Mouse (Mus musculus): ENCODE data around the gene Fcnb. TPM values are rescaled to one million over a fixed set of nuclear protein-coding genes. Genes with fewer than 3 reads are reported as not detected.

The Fcnb gene
- total RNA-seq, 2 experiments from 2014 or later, result not detected

GRCm38 (mm10) chr2:28090299-28091008 is 5.8 kb upstream of the Fcnb start:
- no peak for DNase-seq (ENCODE audit: extremely low spot score in 1 of 2, low spot score in 2 of 2)
- intact Hi-C loops (cut with DNase I), result no loop called here

DNA sequence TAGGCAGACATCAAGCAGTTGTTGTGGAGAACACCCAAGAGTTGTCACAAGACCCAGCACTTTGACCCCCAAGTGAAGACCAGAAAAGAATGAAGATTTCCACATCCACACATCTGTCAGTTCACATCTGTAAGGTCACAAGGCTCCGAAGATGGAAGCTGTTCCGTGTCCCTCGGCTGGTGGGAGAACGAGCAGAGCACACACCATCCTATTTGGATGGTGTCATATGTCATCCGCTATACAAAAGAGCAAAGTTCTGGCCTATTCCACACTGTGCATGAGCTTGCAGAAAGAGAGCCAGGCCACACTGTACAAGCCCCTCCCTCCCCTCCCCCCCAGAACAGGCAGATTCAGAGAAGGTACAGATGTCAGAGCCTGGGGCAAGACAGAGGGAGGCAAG is 4.4 kb upstream of the Fcnb start:
- intact Hi-C loops (cut with DNase I), result no loop called here
- no peak for DNase-seq (ENCODE audit: extremely low spot score in 1 of 2, low spot score in 2 of 2)

GRCm38 (mm10) chr2:28086112-28086511 is 1.4 kb upstream of the Fcnb start:
- intact Hi-C loops (cut with DNase I), result no loop called here
- DNase-seq (ENCODE audit: extremely low spot score in 1 of 2, low spot score in 2 of 2), result no peak

DNA sequence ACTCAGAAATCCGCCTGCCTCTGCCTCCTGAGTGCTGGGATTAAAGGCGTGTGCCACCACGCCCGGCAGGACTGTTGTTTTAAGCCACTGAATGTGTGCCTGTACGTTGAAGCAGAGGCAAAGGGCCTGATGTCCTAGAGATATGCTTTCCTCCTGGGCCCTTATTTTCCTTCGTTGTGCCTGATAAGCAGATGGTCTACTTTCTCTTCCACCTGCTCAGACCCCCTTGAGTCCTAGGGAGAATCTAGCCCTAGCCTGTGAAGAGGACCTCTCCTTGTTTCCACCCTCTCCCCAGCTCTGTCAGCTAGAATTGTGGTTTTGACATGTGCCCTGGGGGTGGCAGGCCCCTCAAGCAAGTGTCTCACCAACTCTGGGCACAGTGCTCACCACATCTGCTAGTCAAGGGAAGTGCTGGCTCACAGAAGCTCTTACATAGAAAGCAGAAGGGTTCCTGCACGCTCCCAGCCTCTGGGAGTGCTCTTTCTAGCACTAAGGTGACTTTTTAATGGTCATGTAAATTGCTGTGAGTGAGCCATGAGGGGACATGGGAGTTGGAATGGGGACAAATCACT is 9.0 kb downstream of the Fcnb start:
- intact Hi-C loops (cut with DNase I), result no loop called here
- no peak for DNase-seq (ENCODE audit: extremely low spot score in 1 of 2, low spot score in 2 of 2)

- peak; percentile 83 to 85 for DNase-seq (ENCODE audit: extremely low spot score in 1 of 2, low spot score in 2 of 2)
- intact Hi-C loops (cut with DNase I), result no loop called here
These were observed 16.2 kb downstream of the Fcnb start for GRCm38 (mm10) chr2:28068537-28068878.

DNA sequence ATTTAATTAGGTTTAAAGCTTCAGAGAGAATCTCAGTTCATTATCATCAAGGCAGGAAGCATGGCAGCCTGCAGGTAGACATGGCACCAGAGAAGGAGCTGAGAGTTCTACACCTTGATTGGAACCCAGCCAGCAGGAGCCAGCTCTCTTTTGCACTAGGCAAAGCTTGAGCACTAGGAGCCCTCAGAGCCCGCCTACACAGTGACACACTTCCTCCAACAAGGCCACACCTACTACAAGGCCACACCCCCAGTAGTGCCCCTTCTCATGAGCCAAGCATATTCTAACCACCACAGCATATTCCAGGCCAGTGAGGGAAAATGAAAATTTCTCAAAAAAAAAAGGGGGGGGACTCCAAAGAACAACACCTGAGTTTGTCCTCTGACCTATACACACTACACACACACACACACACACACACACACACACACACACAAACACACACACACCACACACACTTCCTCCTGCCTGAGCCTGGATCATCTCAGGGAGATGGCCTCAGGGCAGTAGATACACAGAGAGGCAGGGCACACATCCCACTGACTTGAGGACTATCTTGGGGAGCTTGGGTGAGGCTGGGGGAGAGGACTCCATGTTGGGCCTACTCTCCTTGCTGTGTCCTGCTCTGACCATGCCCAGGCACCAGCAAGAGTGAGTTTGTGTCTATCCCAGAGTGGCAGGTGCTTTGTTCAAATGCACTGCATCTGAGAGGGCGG is 16.7 kb downstream of the Fcnb start:
- peak in 1 of 2 experiments; percentile 62 for DNase-seq (ENCODE audit: extremely low spot score in 1 of 2, low spot score in 2 of 2)
- intact Hi-C loops (cut with DNase I), result no loop called here

DNA sequence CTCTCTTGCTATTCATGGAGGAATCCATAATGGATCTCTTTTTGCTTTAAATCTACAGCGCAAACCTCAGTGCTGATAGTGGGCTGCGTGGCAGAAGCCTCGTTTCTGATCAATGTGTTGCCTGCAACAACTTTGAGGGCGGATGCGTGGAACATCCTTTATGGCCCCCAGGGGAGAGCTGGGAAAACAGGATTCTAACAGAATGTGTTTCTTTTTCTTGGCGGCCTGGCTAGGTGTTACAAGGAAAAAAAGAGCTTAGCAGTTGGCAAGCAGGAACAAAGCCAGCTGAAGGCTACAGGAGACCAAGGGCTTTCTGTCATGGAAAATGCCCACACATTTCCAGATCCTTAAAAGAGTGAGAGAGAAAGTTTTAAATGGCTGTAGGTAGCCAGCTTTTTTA is 17.5 kb downstream of the Fcnb start:
- intact Hi-C loops (cut with DNase I), result no loop called here
- peak; percentile 51 to 62 for DNase-seq (ENCODE audit: extremely low spot score in 1 of 2, low spot score in 2 of 2)

DNA sequence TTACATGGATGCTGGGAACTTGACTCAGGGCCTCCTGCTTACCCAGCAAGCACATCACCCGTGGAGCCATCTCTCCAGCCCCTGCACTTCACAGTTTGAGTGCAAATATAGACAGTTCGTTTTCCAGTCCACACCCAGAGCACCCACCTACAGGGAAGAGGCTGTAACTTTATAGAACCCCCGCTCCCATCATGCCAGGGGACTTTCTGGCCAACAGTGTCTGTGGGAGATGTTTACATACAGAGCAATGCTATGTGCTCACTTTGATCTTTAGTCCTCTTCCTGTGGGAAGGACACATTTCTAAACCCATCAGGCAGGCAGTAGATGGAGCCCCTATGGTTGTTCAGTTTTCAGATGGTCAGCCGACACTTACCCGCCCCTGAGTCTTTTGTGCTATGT is 18.0 kb downstream of the Fcnb start:
- DNase-seq (ENCODE audit: extremely low spot score in 1 of 2, low spot score in 2 of 2), result no peak
- intact Hi-C loops (cut with DNase I), result no loop called here

- DNase-seq (ENCODE audit: extremely low spot score in 1 of 2, low spot score in 2 of 2), result no peak
- intact Hi-C loops (cut with DNase I), result no loop called here
These were observed 19.5 kb downstream of the Fcnb start for GRCm38 (mm10) chr2:28065081-28065651.

GRCm38 (mm10) chr2:28064339-28065080 is 20.2 kb downstream of the Fcnb start:
- intact Hi-C loops (cut with DNase I), result no loop called here
- DNase-seq (ENCODE audit: extremely low spot score in 1 of 2, low spot score in 2 of 2), result no peak

GRCm38 (mm10) chr2:28063711-28064338 is 20.9 kb downstream of the Fcnb start:
- intact Hi-C loops (cut with DNase I), result no loop called here
- no peak for DNase-seq (ENCODE audit: extremely low spot score in 1 of 2, low spot score in 2 of 2)

GRCm38 (mm10) chr2:28059922-28060321 is 24.8 kb downstream of the Fcnb start:
- no peak for DNase-seq (ENCODE audit: extremely low spot score in 1 of 2, low spot score in 2 of 2)

DNA sequence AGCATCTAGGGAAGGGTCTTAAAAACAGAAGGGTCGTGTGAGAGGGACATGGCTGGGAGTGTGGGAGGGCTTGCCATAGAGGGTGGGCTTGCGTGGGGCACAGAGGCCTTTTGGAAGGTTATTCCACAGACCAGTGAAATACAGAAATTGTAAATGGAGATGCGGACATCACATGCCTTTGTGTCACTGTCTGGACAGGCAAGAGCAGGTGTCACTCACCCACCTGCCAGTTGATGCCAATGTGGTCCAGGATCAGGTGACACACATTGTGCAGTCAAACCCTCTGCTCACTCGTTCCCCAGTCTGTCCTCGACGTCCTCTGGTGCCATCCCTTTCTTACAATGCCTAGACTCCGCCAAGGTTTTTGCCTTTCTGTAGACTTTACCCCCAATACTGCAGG is 37.6 kb downstream of the Fcnb start:
- DNase-seq (ENCODE audit: extremely low spot score in 1 of 2, low spot score in 2 of 2), result no peak
- intact Hi-C loops (cut with DNase I), result no loop called here

More at GRCm38 (mm10) chr2:28059922-28060321, 24.8 kb downstream of the Fcnb start:
- intact Hi-C loops (cut with DNase I), result no loop called here

- intact Hi-C loops (cut with DNase I), result no loop called here
- no peak for DNase-seq (ENCODE audit: extremely low spot score in 1 of 2, low spot score in 2 of 2)
These were observed 38.4 kb downstream of the Fcnb start for GRCm38 (mm10) chr2:28046311-28046710.

DNA sequence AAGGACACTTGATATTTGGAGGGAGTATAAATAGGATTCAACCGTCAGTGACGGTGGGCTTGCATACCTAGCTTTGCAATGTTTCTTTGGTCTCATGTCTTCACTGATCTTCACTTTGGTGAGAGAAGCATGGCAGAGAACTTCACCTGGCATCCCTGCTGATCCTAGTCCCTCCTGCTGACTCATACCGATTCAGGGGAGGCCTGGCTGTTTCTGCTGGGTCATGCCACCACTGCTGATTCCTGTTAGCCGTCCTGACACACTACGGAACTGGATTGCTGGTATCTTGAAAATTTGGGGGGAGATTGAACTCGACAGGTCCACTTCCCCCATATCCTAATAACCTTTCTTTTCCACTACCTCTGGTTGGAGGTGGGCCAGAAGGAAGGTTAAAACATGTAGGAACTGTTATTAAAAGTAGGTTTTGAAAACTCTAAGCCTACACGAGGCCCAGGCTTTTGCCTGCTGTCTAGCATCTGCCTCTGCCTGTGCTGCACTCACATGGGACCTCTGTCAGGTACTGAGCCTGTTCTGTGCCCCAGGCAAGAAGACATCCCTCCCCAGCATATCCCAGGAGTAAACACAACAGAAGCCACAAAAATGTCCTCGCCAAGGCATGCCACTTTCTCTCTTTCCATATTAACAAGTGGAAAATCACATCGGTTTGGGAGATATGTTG is 39.6 kb downstream of the Fcnb start:
- intact Hi-C loops (cut with DNase I), result no loop called here

DNA sequence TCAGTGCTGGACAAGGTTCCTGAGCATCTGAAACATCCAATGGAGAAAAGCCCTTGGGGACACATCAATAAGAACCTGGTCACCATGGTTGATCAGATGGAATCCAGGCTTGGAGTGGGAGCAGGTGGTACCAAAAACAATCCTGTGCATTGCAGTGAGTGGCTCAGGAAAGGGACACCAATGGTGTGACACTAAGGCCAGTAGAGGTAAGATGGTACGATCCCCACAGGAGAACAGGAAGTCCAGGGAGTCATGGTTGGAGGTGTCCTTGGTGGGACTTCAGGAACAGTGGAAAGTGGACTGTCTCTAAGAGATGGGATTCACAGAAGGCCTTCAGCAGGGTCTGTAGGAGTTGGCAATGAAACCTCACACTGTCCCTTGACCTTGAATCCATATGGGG is 44.2 kb downstream of the Fcnb start:
- no peak for DNase-seq (ENCODE audit: extremely low spot score in 1 of 2, low spot score in 2 of 2)
- intact Hi-C loops (cut with DNase I), result no loop called here

More for the DNA sequence above, 39.6 kb downstream of the Fcnb start:
- no peak for DNase-seq (ENCODE audit: extremely low spot score in 1 of 2, low spot score in 2 of 2)

DNA sequence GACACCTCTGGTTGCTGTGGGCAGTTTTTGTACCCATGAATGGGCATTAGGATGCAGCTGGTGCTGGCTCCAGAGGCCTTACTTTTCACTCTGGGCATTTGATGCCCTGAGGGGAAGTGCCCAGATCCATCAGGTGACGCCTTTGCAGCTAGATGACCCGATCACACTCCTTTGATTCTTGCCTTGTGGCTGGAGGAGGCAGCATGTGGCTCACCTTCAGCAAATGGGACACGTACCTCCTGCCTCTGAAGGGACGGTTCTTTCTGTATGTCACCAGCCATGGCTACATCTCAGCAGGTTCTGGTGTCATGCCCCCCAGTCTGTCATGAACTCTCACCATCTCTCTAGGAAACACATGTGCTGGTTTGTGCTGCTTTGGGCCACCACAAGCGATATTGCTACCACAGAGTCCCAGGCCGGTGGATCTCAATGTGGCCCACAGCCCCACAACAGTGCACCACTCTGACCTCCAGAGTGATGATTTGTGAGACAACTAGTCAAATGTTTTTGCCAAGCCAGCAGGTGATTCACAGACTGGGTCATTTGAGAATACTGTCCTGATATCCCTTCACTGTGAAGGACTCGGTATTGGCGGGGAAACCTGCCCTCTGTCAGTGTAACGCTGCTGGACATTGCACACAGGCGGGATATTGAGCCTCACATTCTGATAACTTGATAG is 44.9 kb downstream of the Fcnb start:
- intact Hi-C loops (cut with DNase I), result no loop called here
- peak in 1 of 2 experiments; percentile 10 for DNase-seq (ENCODE audit: extremely low spot score in 1 of 2, low spot score in 2 of 2)
